ENCODE assay signal across 13 mouse cellular contexts in genomic region chr7:116606751-116607483, GRCm38 (mm10).
DNase-seq lines count a peak whose midpoint lies in the region; ATAC-seq and TF ChIP-seq lines count a peak whose summit lies in the region.
"Had no signal": no experiment of that assay in that cellular context is flagged by ENCODE, and none has a peak within 500 bp of the region (broad histone marks: within the 10 kb centered on the region; RNA-seq: fewer than 3 reads in every experiment).

No protein-coding gene starts in this region.

- ATAC-seq in hematopoietic stem cell, adult 5-6 weeks (replicated peaks in 1 of 2; ENCODE audit: insufficient read depth in 1 of 2, low FRiP score in 2 of 2, low TSS enrichment in 1 of 2, low read depth in 1 of 2, poor library complexity in 2 of 2, severe bottlenecking in 2 of 2) = peak; percentile 20 to 37; a peak in 1 of 4 replicates
- no peak for ATAC-seq in midbrain, embryonic 15.5 days (replicated peaks)
- ATAC-seq: inflammation-experienced regulatory T-cells, adult 6 months had no signal

- TF ChIP-seq POLR2A in bone marrow macrophage, adult 2 months (IDR thresholded peaks at IDR 0.05; ENCODE audit: borderline replicate concordance, low read depth, low read length) = no peak

- H3K9ac ChIP-seq in midbrain, embryonic 15.5 days = no peak overlapping the region
- H3K9ac ChIP-seq: embryonic facial prominence, embryonic 12.5 days had no signal

- H3K36me3 ChIP-seq in midbrain, embryonic 15.5 days (replicated peaks) = no peaks in the 10 kb centered on the region
- H3K36me3 ChIP-seq: embryonic facial prominence, embryonic 12.5 days; limb, embryonic 10.5 days had no signal

- no peaks in the 10 kb centered on the region for H3K27me3 ChIP-seq in midbrain, embryonic 15.5 days (replicated peaks)
- H3K27me3 ChIP-seq: embryonic facial prominence, embryonic 12.5 days had no signal

- TF ChIP-seq CTCF in bone marrow macrophage, adult 2 months (IDR thresholded peaks at IDR 0.05; ENCODE audit: low read depth, low read length) = peak; percentile 25; the same call in 1 of the 2 replicates

- WGBS in midbrain, embryonic 15.5 days = 64% methylated on average over 6 of the region's 6 CpGs

- no peak overlapping the region for H3K4me3 ChIP-seq in bone marrow macrophage, adult 2 months (ENCODE audit: insufficient read depth, low read length)
- H3K4me3 ChIP-seq in midbrain, embryonic 15.5 days = no peak overlapping the region

- intact Hi-C loops in left cerebral cortex, postnatal 4 days (cut with DNase I) = no loop called here

- no peaks in the 10 kb centered on the region for H3K9me3 ChIP-seq in midbrain, embryonic 15.5 days
- H3K9me3 ChIP-seq: embryonic facial prominence, embryonic 12.5 days; limb, embryonic 10.5 days; megakaryocyte, embryonic 14.5 days had no signal

- no peak overlapping the region for H3K27ac ChIP-seq in bone marrow macrophage, adult 2 months (ENCODE audit: insufficient read depth, low read depth, low read length)
- H3K27ac ChIP-seq in midbrain, embryonic 15.5 days = no peak overlapping the region
- H3K27ac ChIP-seq: embryonic facial prominence, embryonic 12.5 days; limb, embryonic 10.5 days had no signal

- peaks cover 21% of the 10 kb centered on the region for H3K4me1 ChIP-seq in bone marrow macrophage, adult 2 months (ENCODE audit: control insufficient read depth, insufficient read depth, low read length)
- peaks cover 8% of the 10 kb centered on the region for H3K4me1 ChIP-seq in midbrain, embryonic 15.5 days
- H3K4me1 ChIP-seq: embryonic facial prominence, embryonic 12.5 days had no signal

- peak; percentile 64 for DNase-seq in left cerebral cortex, postnatal 4 days
- no peak for DNase-seq in left cerebral cortex, adult 18-20 months (ENCODE audit: low spot score in 2 of 2)
- peak; percentile 42 for DNase-seq in cerebellum, adult 11-12 months
- no peak for DNase-seq in embryo, embryonic 9.5 days (ENCODE audit: extremely low spot score)
- DNase-seq: kidney, postnatal 14 days; right cerebral cortex, postnatal 25 days had no signal

- H3K4me2 ChIP-seq in midbrain, embryonic 15.5 days = no peak overlapping the region

Comparison
In these comparisons a context has a peak if more than half of its experiments do, and no peak if none do; other contexts are left out.
1. DNase-seq: peak in left cerebral cortex, postnatal 4 days (single experiment) and cerebellum, adult 11-12 months (single experiment); none in left cerebral cortex, adult 18-20 months (0 of 2) and embryo, embryonic 9.5 days (single experiment).